Mouse (Mus musculus): ENCODE results near the gene Oasl1. TPM values are rescaled to one million over a fixed set of nuclear protein-coding genes. Genes with fewer than 3 reads are reported as not detected.
"Not testable (repeated sequence)": the region's sequence is repeated elsewhere in the genome, so short reads cannot be mapped to it uniquely, and the experiment has no call there.

The Oasl1 gene
- polyA plus RNA-seq (2011; ENCODE audit: insufficient read depth, insufficient read length, low read depth, missing spikeins): not detected in 2 replicates

- no peaks in the 10 kb centered on the region for H3K4me1 ChIP-seq (ENCODE audit: control insufficient read depth, insufficient read depth, low read length)
- no peak for TF ChIP-seq POLR2A (IDR thresholded peaks at IDR 0.05; ENCODE audit: insufficient read depth, low read length)
- TF ChIP-seq CTCF (IDR thresholded peaks at IDR 0.05; ENCODE audit: low read depth, low read length): no peak
- TF ChIP-seq EP300 (IDR thresholded peaks at IDR 0.05; ENCODE audit: insufficient read depth, low read depth, low read length): no peak
- no peaks in the 10 kb centered on the region for H3K9me3 ChIP-seq (replicated peaks; ENCODE audit: control insufficient read depth, insufficient read depth, low read length, poor library complexity, severe bottlenecking)
- H3K36me3 ChIP-seq (ENCODE audit: control insufficient read depth, insufficient read depth, low read length, poor library complexity, severe bottlenecking): no peaks in the 10 kb centered on the region
- peak within 1 kb of the TSS; percentile 28; the same call in 1 of the 2 replicates for H3K9ac ChIP-seq (ENCODE audit: low read depth, poor library complexity, severe bottlenecking)
- no peak within 1 kb of the TSS for H3K27ac ChIP-seq (ENCODE audit: insufficient read depth, low read length)
- no peaks in the 10 kb centered on the region for H3K27me3 ChIP-seq (ENCODE audit: control insufficient read depth, insufficient read depth, low read length, poor library complexity, severe bottlenecking)
- H3K4me3 ChIP-seq (ENCODE audit: low read depth, low read length): peak within 1 kb of the TSS; percentile 19
Observed at GRCm38 (mm10) chr5:114922998-114923473, at the start of gene Oasl1. Gene Oasl1, plus strand, starts transcription at chr5:114923240.

- TF ChIP-seq POLR2A (IDR thresholded peaks at IDR 0.05; ENCODE audit: insufficient read depth, low read length) (no peak), EP300 (IDR thresholded peaks at IDR 0.05; ENCODE audit: insufficient read depth, low read depth, low read length) (no peak), CTCF (IDR thresholded peaks at IDR 0.05; ENCODE audit: low read depth, low read length) (peak; percentile 28)
- peaks cover 6% of the 10 kb centered on the region for H3K4me1 ChIP-seq (ENCODE audit: control insufficient read depth, insufficient read depth, low read length)
- no peaks in the 10 kb centered on the region for H3K9me3 ChIP-seq (replicated peaks; ENCODE audit: control insufficient read depth, insufficient read depth, low read length, poor library complexity, severe bottlenecking)
- H3K27me3 ChIP-seq (ENCODE audit: control insufficient read depth, insufficient read depth, low read length, poor library complexity, severe bottlenecking): no peaks in the 10 kb centered on the region
- no peak overlapping the region for H3K9ac ChIP-seq (ENCODE audit: low read depth, poor library complexity, severe bottlenecking)
- no peak overlapping the region for H3K4me3 ChIP-seq (ENCODE audit: low read depth, low read length)
- H3K36me3 ChIP-seq (ENCODE audit: control insufficient read depth, insufficient read depth, low read length, poor library complexity, severe bottlenecking): no peaks in the 10 kb centered on the region
- no peak overlapping the region for H3K27ac ChIP-seq (ENCODE audit: insufficient read depth, low read length)
Observed at GRCm38 (mm10) chr5:114875858-114876257, 47.2 kb upstream of the Oasl1 start.

GRCm38 (mm10) chr5:114876331-114876730 lies 46.7 kb upstream of the Oasl1 start:
- TF ChIP-seq POLR2A (IDR thresholded peaks at IDR 0.05; ENCODE audit: insufficient read depth, low read length): no peak
- no peak for TF ChIP-seq CTCF (IDR thresholded peaks at IDR 0.05; ENCODE audit: low read depth, low read length)
- no peak for TF ChIP-seq EP300 (IDR thresholded peaks at IDR 0.05; ENCODE audit: insufficient read depth, low read depth, low read length)
- Histone ChIP-seq H3K27ac (ENCODE audit: insufficient read depth, low read length) (no peak overlapping the region), H3K9ac (ENCODE audit: low read depth, poor library complexity, severe bottlenecking) (no peak overlapping the region), H3K4me3 (ENCODE audit: low read depth, low read length) (no peak overlapping the region), H3K27me3 (ENCODE audit: control insufficient read depth, insufficient read depth, low read length, poor library complexity, severe bottlenecking) (no peaks in the 10 kb centered on the region), H3K36me3 (ENCODE audit: control insufficient read depth, insufficient read depth, low read length, poor library complexity, severe bottlenecking) (no peaks in the 10 kb centered on the region), H3K4me1 (ENCODE audit: control insufficient read depth, insufficient read depth, low read length) (peaks cover 6% of the 10 kb centered on the region), H3K9me3 (replicated peaks; ENCODE audit: control insufficient read depth, insufficient read depth, low read length, poor library complexity, severe bottlenecking) (no peaks in the 10 kb centered on the region)

- Histone ChIP-seq H3K9ac (ENCODE audit: low read depth, poor library complexity, severe bottlenecking) (no peak overlapping the region), H3K4me3 (ENCODE audit: low read depth, low read length) (no peak overlapping the region), H3K27ac (ENCODE audit: insufficient read depth, low read length) (no peak overlapping the region), H3K9me3 (replicated peaks; ENCODE audit: control insufficient read depth, insufficient read depth, low read length, poor library complexity, severe bottlenecking) (no peaks in the 10 kb centered on the region), H3K36me3 (ENCODE audit: control insufficient read depth, insufficient read depth, low read length, poor library complexity, severe bottlenecking) (no peaks in the 10 kb centered on the region), H3K4me1 (ENCODE audit: control insufficient read depth, insufficient read depth, low read length) (peaks cover 6% of the 10 kb centered on the region), H3K27me3 (ENCODE audit: control insufficient read depth, insufficient read depth, low read length, poor library complexity, severe bottlenecking) (no peaks in the 10 kb centered on the region)
- TF ChIP-seq POLR2A (IDR thresholded peaks at IDR 0.05; ENCODE audit: insufficient read depth, low read length): no peak
- TF ChIP-seq CTCF (IDR thresholded peaks at IDR 0.05; ENCODE audit: low read depth, low read length): no peak
- no peak for TF ChIP-seq EP300 (IDR thresholded peaks at IDR 0.05; ENCODE audit: insufficient read depth, low read depth, low read length)
Observed at GRCm38 (mm10) chr5:114877487-114877886, 45.6 kb upstream of the Oasl1 start.

GRCm38 (mm10) chr5:114879399-114879798 lies 43.6 kb upstream of the Oasl1 start:
- Histone ChIP-seq H3K4me1 (ENCODE audit: control insufficient read depth, insufficient read depth, low read length) (peaks cover 6% of the 10 kb centered on the region), H3K36me3 (ENCODE audit: control insufficient read depth, insufficient read depth, low read length, poor library complexity, severe bottlenecking) (no peaks in the 10 kb centered on the region), H3K9me3 (replicated peaks; ENCODE audit: control insufficient read depth, insufficient read depth, low read length, poor library complexity, severe bottlenecking) (no peaks in the 10 kb centered on the region), H3K27me3 (ENCODE audit: control insufficient read depth, insufficient read depth, low read length, poor library complexity, severe bottlenecking) (no peaks in the 10 kb centered on the region), H3K9ac (ENCODE audit: low read depth, poor library complexity, severe bottlenecking) (no peak overlapping the region), H3K4me3 (ENCODE audit: low read depth, low read length) (0 out of 2 replicates have a peak overlapping the region, but pooled peaks have one; percentile 9), H3K27ac (ENCODE audit: insufficient read depth, low read length) (no peak overlapping the region)
- no peak for TF ChIP-seq POLR2A (IDR thresholded peaks at IDR 0.05; ENCODE audit: insufficient read depth, low read length)
- no peak for TF ChIP-seq EP300 (IDR thresholded peaks at IDR 0.05; ENCODE audit: insufficient read depth, low read depth, low read length)
- no peak for TF ChIP-seq CTCF (IDR thresholded peaks at IDR 0.05; ENCODE audit: low read depth, low read length)

GRCm38 (mm10) chr5:114882319-114882718 lies 40.7 kb upstream of the Oasl1 start:
- H3K9ac ChIP-seq (ENCODE audit: low read depth, poor library complexity, severe bottlenecking); H3K9me3 ChIP-seq (replicated peaks; ENCODE audit: control insufficient read depth, insufficient read depth, low read length, poor library complexity, severe bottlenecking); H3K36me3 ChIP-seq (ENCODE audit: control insufficient read depth, insufficient read depth, low read length, poor library complexity, severe bottlenecking); H3K4me3 ChIP-seq (ENCODE audit: low read depth, low read length); H3K27ac ChIP-seq (ENCODE audit: insufficient read depth, low read length); H3K4me1 ChIP-seq (ENCODE audit: control insufficient read depth, insufficient read depth, low read length); H3K27me3 ChIP-seq (ENCODE audit: control insufficient read depth, insufficient read depth, low read length, poor library complexity, severe bottlenecking): not testable (repeated sequence)

Data from ES-Bruce4 (cell line).